Mouse (Mus musculus): ENCODE data around the gene Rpl29.

GRCm38 (mm10) chr9:106477649-106478048, 48.4 kb downstream of the Rpl29 start:
- no peak for TF ChIP-seq CTCF (IDR thresholded peaks at IDR 0.05; ENCODE audit: borderline replicate concordance, insufficient read depth, low read depth, low read length)
- TF ChIP-seq POLR2A (IDR thresholded peaks at IDR 0.05; ENCODE audit: borderline replicate concordance, insufficient read depth, low read length) = no peak
